Mouse (Mus musculus) C2C12 (cell line): ENCODE results near the gene Fam117a.

ENCODE experiments used
- CTCF ChIP-seq: IDR thresholded peaks from one replicate; pipeline ENCODE4 v1.5.1; 2011; ENCODE audit not compliant: control insufficient read depth, insufficient read depth, insufficient read length
- MAX ChIP-seq: IDR thresholded peaks from one replicate; pipeline ENCODE4 v1.6.1; 2011; ENCODE audit warnings: mild to moderate bottlenecking, control low read depth
- MYOD1 ChIP-seq: IDR thresholded peaks from one replicate; pipeline ENCODE4 v1.6.1; 2011; ENCODE audit warnings: low read depth; ENCODE audit not compliant: control insufficient read depth, insufficient read length
- MYOG ChIP-seq: IDR thresholded peaks from one replicate; pipeline ENCODE4 v1.6.1; 2011; ENCODE audit not compliant: control insufficient read depth, insufficient read length; ENCODE audit errors: extremely low read depth
- USF1 ChIP-seq: IDR thresholded peaks from one replicate; pipeline ENCODE4 v1.6.1; 2011; ENCODE audit warnings: low read depth, mild to moderate bottlenecking, control low read depth, moderate library complexity

DNA sequence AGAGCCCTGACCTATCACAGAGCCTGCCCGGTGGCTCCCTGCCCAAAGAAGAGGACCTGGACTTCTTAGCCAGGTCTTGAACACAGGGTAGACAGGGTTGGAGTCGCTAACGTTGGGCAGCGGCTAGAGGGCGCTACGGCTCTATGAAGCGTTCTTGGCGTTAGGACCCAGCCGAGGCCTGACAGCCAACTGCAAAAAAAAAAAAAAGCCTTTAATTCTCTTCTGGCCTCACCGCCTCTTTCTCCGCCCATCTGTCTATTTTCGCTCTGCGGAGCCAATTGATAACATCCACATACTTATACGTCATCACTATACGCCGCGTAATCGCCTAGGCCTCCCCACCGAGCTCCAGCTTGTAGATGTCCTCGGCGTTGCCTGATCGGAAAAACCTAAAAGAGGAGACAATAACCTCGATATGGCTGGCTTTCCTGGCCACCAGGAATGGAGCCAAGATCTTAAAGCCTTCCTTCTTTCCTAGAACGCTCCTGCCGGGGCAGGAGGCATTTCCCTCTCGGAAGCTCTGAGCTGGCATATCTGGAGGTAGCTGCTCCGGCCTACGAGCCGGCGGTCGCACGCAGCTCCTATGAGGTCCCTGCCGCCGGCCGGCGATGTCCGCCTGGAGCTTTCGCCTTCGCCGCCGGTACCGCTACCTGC is 47.6 kb downstream of the Fam117a start, which contains the start of gene Slc35b1:
- no peak for TF ChIP-seq MYOD1
- TF ChIP-seq CTCF: peak; percentile 85
- peak; percentile 100 for TF ChIP-seq MAX
- TF ChIP-seq USF1: no peak
- TF ChIP-seq MYOG: no peak
